Mouse (Mus musculus) neural tube, embryonic 11.5 days (tissue): ENCODE measurements around the gene Olfr559. TPM values are rescaled to one million over a fixed set of nuclear protein-coding genes. Genes with fewer than 3 reads are reported as not detected.

Experiments
- ATAC-seq: fragments of 200-750 bp; cut with Nextera tagmentation; 2 replicates; pipeline ENCODE4 v1.8.0; 2017; ENCODE audit warnings: moderate number of reproducible peaks, mild to moderate bottlenecking, moderate TSS enrichment, moderate library complexity; ENCODE audit not compliant: insufficient read depth, low FRiP score, low TSS enrichment
- DNase-seq: peaks from one replicate; pipeline ENCODE4 v3.0.0-alpha.2; 2015; ENCODE audit warnings: low spot score
- H3K27ac ChIP-seq: fragments of 300-500 bp; sonication (generic); 2 replicates; pipeline ENCODE4 v1.5.1; 2014; ENCODE audit warnings: low read depth, mild to moderate bottlenecking, low read length
- H3K27me3 ChIP-seq: fragments of 300-500 bp; sonication (generic); 2 replicates; pipeline ENCODE4 v1.6.1; 2014; ENCODE audit warnings: mild to moderate bottlenecking, low read length, mixed read lengths; ENCODE audit not compliant: control insufficient read depth, insufficient read depth
- H3K36me3 ChIP-seq: fragments of 300-500 bp; sonication (generic); 2 replicates; pipeline ENCODE4 v1.6.1; 2014; ENCODE audit warnings: mild to moderate bottlenecking, low read length, moderate library complexity, mixed read lengths; ENCODE audit not compliant: control insufficient read depth, insufficient read depth
- H3K4me1 ChIP-seq: fragments of 300-500 bp; sonication (generic); 2 replicates; pipeline ENCODE4 v1.6.1; 2014; ENCODE audit warnings: low read length, mixed read lengths; ENCODE audit not compliant: control insufficient read depth, insufficient read depth
- H3K4me2 ChIP-seq: fragments of 300-500 bp; sonication (generic); 2 replicates; pipeline ENCODE4 v1.6.1; 2014; ENCODE audit warnings: low read depth, mild to moderate bottlenecking, moderate library complexity
- H3K4me3 ChIP-seq: fragments of 300-500 bp; sonication (generic); 2 replicates; pipeline ENCODE4 v1.5.1; 2014; ENCODE audit warnings: low read depth, low read length
- H3K9ac ChIP-seq: fragments of 300-500 bp; sonication (generic); 2 replicates; pipeline ENCODE4 v1.6.1; 2014; ENCODE audit warnings: mild to moderate bottlenecking, low read length
- H3K9me3 ChIP-seq: fragments of 300-500 bp; sonication (generic); 2 replicates; pipeline ENCODE4 v1.6.1; 2016; ENCODE audit warnings: low read length; ENCODE audit not compliant: control insufficient read depth
- WGBS: fragments of 180-500 bp; shearing (Covaris S2); extraction: QIAGEN DNeasy Blood & Tissue Kit; methylation state at CpG from one replicate; pipeline ENCODE4 v1.1.7; 2014; 5-methylcytosine and 5-hydroxymethylcytosine counted together
- polyA plus RNA-seq: library from polyadenylated mRNA; unstranded; fragments of >200 nt; fragmentation: Nextera tagmentation; extraction: Ambion mirVana; gene quantifications from 2 replicates; pipeline ENCODE4 v1.2.1, GENCODE M21; 2014

Olfr559 gene
- polyA plus RNA-seq, 1 experiment from 2014 or later: not detected

- DNase-seq: peak; percentile 49
Measured at GRCm38 (mm10) chr7:102695358-102696125, 31.7 kb downstream of the Olfr559 start, which contains the start of gene Olfr557. Gene Olfr557, plus strand, starts transcription at chr7:102695910.

GRCm38 (mm10) chr7:102686944-102687501 is 40.3 kb downstream of the Olfr559 start, which contains the start of gene Trim68:
Gene Trim68, minus strand, starts transcription at chr7:102687327.
- peak; percentile 99 for ATAC-seq
- Histone ChIP-seq H3K9ac (peak within 1 kb of the TSS; percentile 75), H3K4me3 (peak within 1 kb of the TSS; percentile 57)

More at GRCm38 (mm10) chr7:102695358-102696125, 31.7 kb downstream of the Olfr559 start, which contains the start of gene Olfr557:
- Histone ChIP-seq H3K27me3 (no peaks in the 10 kb centered on the region), H3K9me3 (no peaks in the 10 kb centered on the region), H3K4me2 (no peak within 1 kb of the TSS), H3K4me1 (no peaks in the 10 kb centered on the region), H3K9ac (no peak within 1 kb of the TSS), H3K4me3 (no peak within 1 kb of the TSS), H3K36me3 (no peaks in the 10 kb centered on the region), H3K27ac (no peak within 1 kb of the TSS)
- 82% methylated on average over 5 of the region's 5 CpGs for WGBS
- ATAC-seq: no peak

GRCm38 (mm10) chr7:102681916-102682315 is 45.4 kb downstream of the Olfr559 start:
- H3K9me3 ChIP-seq: no peaks in the 10 kb centered on the region
- H3K27me3 ChIP-seq: no peaks in the 10 kb centered on the region
- whole genome bisulfite sequencing: 93% methylated on average over 1 of the region's 1 CpGs
- H3K4me2 ChIP-seq: no peak overlapping the region
- H3K4me1 ChIP-seq: no peaks in the 10 kb centered on the region
- H3K27ac ChIP-seq: no peak overlapping the region
- no peak overlapping the region for H3K9ac ChIP-seq
- no peak for DNase-seq
- no peak overlapping the region for H3K4me3 ChIP-seq
- ATAC-seq: no peak
- H3K36me3 ChIP-seq: no peaks in the 10 kb centered on the region

More at GRCm38 (mm10) chr7:102686944-102687501, 40.3 kb downstream of the Olfr559 start, which contains the start of gene Trim68:
- no peak within 1 kb of the TSS for H3K27ac ChIP-seq
- H3K36me3 ChIP-seq: no peaks in the 10 kb centered on the region
- peak within 1 kb of the TSS; percentile 57 for H3K4me2 ChIP-seq
- no peaks in the 10 kb centered on the region for H3K4me1 ChIP-seq
- peak; percentile 94 for DNase-seq
- H3K27me3 ChIP-seq: no peaks in the 10 kb centered on the region
- under 1% methylated on average over 40 of the region's 40 CpGs for WGBS
- H3K9me3 ChIP-seq: no peaks in the 10 kb centered on the region

- Histone ChIP-seq H3K4me2 (no peak overlapping the region), H3K36me3 (no peaks in the 10 kb centered on the region), H3K27ac (no peak overlapping the region), H3K9me3 (no peaks in the 10 kb centered on the region), H3K9ac (no peak overlapping the region), H3K4me1 (no peaks in the 10 kb centered on the region), H3K27me3 (no peaks in the 10 kb centered on the region), H3K4me3 (no peak overlapping the region)
- 80% methylated on average over 2 of the region's 2 CpGs for WGBS
- ATAC-seq (no peak), DNase-seq (no peak)
Measured at GRCm38 (mm10) chr7:102676225-102676624, 51.1 kb downstream of the Olfr559 start.

Other genes with a start within 250 kb of the Olfr559 start
- 0.31 TPM in 1 of 2 replicates, not detected in the other for gene Olfr543, start 245.8 kb downstream of the Olfr559 start, polyA plus RNA-seq
- 0.07 and 0.16 TPM in 2 replicates for gene Olfr544, start 239.2 kb downstream of the Olfr559 start, polyA plus RNA-seq
- gene Olfr545, start 227.9 kb downstream of the Olfr559 start, polyA plus RNA-seq: 0.08 TPM in 1 of 2 replicates, not detected in the other
- gene Olfr547, start 192.7 kb downstream of the Olfr559 start, polyA plus RNA-seq: not detected in 2 replicates
- not detected in 2 replicates for gene Olfr548-ps1, start 186.6 kb downstream of the Olfr559 start, polyA plus RNA-seq
- not detected in 2 replicates for gene Olfr549, start 177.6 kb downstream of the Olfr559 start, polyA plus RNA-seq
- gene Trim21, start 162.0 kb downstream of the Olfr559 start, polyA plus RNA-seq: 0.13 and 0.14 TPM in 2 replicates
- not detected in 2 replicates for gene Olfr550, start 156.0 kb downstream of the Olfr559 start, polyA plus RNA-seq
- gene Olfr551, start 135.6 kb downstream of the Olfr559 start, polyA plus RNA-seq: not detected in 2 replicates
- not detected in 2 replicates for gene Olfr552, start 129.7 kb downstream of the Olfr559 start, polyA plus RNA-seq
- gene Olfr553, start 109.3 kb downstream of the Olfr559 start, polyA plus RNA-seq: not detected in 2 replicates
- gene Olfr554, start 89.1 kb downstream of the Olfr559 start, polyA plus RNA-seq: not detected in 2 replicates
- gene Olfr555, start 68.7 kb downstream of the Olfr559 start, polyA plus RNA-seq: not detected in 2 replicates
- not detected in 2 replicates for gene Olfr556, start 62.6 kb downstream of the Olfr559 start, polyA plus RNA-seq
- 10.2 and 11.2 TPM in 2 replicates for gene Trim68, start 40.2 kb downstream of the Olfr559 start, polyA plus RNA-seq
- gene Olfr557, start 31.6 kb downstream of the Olfr559 start, polyA plus RNA-seq: not detected in 2 replicates
- gene Olfr558, start 25.3 kb downstream of the Olfr559 start, polyA plus RNA-seq: 0.53 and 0.55 TPM in 2 replicates
- not detected in 2 replicates for gene Olfr33, start 8.4 kb downstream of the Olfr559 start, polyA plus RNA-seq
- gene Olfr560, start 31.9 kb upstream of the Olfr559 start, polyA plus RNA-seq: not detected in 2 replicates
- not detected in 2 replicates for gene Olfr78, start 32.0 kb upstream of the Olfr559 start, polyA plus RNA-seq
- gene Olfr561, start 43.7 kb upstream of the Olfr559 start, polyA plus RNA-seq: not detected in 2 replicates
- not detected in 2 replicates for gene Olfr564, start 76.0 kb upstream of the Olfr559 start, polyA plus RNA-seq
- gene Olfr566, start 131.3 kb upstream of the Olfr559 start, polyA plus RNA-seq: not detected in 2 replicates
- not detected in 2 replicates for gene Olfr568, start 149.6 kb upstream of the Olfr559 start, polyA plus RNA-seq
- not detected in 2 replicates for gene Olfr569, start 163.4 kb upstream of the Olfr559 start, polyA plus RNA-seq
- gene Olfr570, start 167.1 kb upstream of the Olfr559 start, polyA plus RNA-seq: not detected in 2 replicates
- gene Olfr571, start 190.0 kb upstream of the Olfr559 start, polyA plus RNA-seq: not detected in 2 replicates
- gene Olfr572, start 196.9 kb upstream of the Olfr559 start, polyA plus RNA-seq: not detected in 2 replicates
- gene Olfr573-ps1, start 215.1 kb upstream of the Olfr559 start, polyA plus RNA-seq: not detected in 2 replicates
- not detected in 2 replicates for gene Olfr574, start 221.0 kb upstream of the Olfr559 start, polyA plus RNA-seq
- gene Olfr575, start 231.3 kb upstream of the Olfr559 start, polyA plus RNA-seq: not detected in 2 replicates
- not detected in 2 replicates for gene Olfr576, start 235.2 kb upstream of the Olfr559 start, polyA plus RNA-seq
- not detected in 2 replicates for gene Olfr577, start 248.5 kb upstream of the Olfr559 start, polyA plus RNA-seq